Mouse (Mus musculus) 416B (cell line): ENCODE results near the gene Hilpda.
A peak's percentile ranks its signal among the peaks of the same experiment; 100 is the strongest.

Source experiments
- DNase-seq: peaks from one replicate; pipeline ENCODE4 v3.0.0; 2011; ENCODE audit warnings: low read depth

Hilpda gene

DNA sequence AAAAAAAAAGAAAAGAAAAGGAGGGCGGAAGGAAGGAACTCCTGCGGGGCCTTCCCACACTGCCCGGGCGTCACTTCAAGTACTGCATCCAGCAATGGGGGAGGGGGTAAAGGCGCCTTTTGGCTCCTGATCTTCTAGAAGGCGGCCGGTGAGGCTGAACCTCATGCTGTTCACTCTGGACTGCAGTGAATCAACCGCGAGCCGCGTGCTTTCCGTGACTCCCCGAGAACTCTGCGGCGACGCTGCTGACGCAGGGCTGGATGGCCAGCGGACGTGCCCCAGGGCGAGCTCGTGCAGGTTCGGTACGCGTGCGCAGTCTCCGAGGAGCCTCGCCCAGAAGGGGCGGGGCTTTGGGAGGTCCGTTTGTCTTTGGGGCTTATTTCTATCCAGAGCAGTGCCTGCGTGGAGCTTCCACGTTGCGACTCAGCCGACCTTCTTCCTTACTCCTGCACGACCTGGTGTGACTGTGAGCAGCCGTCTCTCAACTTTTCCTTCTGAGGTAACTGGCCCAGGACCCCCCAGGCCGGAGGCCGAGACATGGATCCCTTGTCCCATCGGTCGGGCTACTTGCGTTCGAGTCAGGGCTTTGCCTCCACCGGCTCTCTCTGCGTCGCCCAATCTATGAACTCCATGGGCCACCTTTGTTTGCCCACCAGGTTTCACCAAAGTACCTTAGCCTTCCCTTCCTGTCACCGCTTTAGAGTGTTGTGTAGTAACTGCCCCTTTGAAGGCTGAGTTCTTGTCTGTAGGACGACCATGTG is at the start of gene Hilpda:
Gene Hilpda (plus strand): TSS at position 177 of the 761 bp plus-strand sequence.
- DNase-seq: peak; percentile 98

DNA sequence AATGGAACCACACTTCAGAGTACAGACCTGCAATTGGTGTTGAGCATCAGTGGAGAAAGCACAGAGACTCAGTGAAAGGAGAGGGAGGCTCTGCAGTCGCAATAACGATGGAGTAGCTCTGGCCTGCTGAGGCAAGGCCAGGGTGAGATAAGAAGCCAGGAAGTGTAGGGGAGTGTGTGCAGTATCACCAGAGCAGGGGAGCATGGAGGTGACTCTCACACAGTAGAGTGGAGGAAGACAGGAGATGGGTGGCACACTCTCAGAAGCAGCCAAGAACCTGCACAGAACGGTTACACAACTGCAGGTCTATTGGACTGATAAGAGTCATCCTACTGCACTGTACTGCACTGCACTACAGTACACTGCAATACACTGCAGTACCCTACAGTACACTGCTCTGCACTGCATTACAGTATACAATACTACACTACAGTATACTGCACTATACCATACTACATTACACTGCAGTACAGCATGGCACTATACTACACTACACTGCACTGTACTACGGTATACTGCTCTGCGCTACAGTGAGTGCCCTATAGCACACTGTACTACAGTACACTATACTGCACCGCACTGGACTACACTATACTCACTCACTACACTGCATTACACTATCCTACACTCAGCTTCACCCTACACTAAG is 42.9 kb upstream of the Hilpda start:
- no peak for DNase-seq

- DNase-seq: no peak
Measured at GRCm38 (mm10) chr6:29230386-29230785, 41.9 kb upstream of the Hilpda start.

GRCm38 (mm10) chr6:29231799-29232198 is 40.5 kb upstream of the Hilpda start:
- DNase-seq: no peak

GRCm38 (mm10) chr6:29232321-29232720 is 40.0 kb upstream of the Hilpda start:
- DNase-seq: no peak

DNA sequence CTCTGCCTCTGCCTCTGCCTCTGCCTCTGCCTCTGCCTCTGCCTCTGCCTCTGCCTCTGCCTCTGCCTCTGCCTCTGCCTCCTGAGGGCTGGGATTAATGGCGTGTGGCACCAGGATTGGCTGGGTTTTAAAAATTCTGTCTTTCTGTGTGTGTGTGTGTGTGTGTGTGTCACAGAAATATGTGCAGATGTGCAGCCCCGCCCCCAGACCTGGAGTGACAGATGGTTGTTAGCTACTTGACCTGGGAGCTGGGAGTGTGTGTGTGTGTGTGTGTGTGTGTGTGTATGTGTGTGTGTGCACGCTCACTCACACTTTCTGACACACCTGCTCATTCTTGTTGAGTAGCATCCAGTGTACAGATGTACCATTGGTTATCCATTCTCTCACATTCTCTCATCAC is 38.6 kb upstream of the Hilpda start:
- no peak for DNase-seq

DNA sequence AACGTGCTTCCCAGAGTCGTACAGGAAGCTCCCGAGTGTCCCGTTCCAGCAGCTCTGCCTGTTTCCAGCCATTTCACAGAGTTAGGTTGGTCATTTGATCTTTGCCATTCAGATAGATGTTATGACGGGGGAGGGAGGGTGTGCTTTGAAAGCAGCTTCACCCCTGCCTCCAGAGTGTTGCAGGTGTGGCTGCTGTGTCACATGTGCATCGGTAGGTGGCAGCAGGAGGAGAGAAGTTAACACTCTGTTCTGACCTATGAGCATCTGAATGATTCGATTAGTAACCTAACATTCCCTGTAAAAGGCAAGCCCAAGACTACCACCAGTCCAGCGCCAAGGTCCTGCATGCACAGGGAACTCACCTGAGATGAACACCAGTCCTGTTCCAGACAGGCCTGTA is 38.0 kb upstream of the Hilpda start:
- DNase-seq: peak; percentile 48

DNA sequence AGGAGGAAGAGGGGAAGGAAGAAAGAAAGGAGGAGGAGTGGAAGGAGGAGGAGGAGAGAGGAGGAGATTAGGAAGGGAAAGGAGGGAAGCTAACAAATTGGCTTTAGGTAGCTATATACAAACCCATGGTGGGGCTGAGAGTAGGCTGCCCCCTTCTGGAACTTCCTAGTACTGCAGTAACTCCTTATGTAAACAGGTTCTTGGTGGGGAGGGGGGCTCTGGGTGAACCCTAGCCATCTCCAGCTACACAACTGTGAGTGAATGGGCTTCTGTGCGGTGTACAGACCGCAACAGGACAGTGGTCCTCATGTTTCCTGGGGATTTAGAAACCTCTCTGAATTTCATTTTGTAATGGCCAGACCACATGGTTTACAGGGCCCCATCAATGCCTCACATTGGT is 31.5 kb upstream of the Hilpda start:
- peak; percentile 80 for DNase-seq

- DNase-seq: peak; percentile 66
Measured at GRCm38 (mm10) chr6:29241697-29242096, 30.6 kb upstream of the Hilpda start.

GRCm38 (mm10) chr6:29242265-29242664 is 30.0 kb upstream of the Hilpda start:
- DNase-seq: peak; percentile 70

DNA sequence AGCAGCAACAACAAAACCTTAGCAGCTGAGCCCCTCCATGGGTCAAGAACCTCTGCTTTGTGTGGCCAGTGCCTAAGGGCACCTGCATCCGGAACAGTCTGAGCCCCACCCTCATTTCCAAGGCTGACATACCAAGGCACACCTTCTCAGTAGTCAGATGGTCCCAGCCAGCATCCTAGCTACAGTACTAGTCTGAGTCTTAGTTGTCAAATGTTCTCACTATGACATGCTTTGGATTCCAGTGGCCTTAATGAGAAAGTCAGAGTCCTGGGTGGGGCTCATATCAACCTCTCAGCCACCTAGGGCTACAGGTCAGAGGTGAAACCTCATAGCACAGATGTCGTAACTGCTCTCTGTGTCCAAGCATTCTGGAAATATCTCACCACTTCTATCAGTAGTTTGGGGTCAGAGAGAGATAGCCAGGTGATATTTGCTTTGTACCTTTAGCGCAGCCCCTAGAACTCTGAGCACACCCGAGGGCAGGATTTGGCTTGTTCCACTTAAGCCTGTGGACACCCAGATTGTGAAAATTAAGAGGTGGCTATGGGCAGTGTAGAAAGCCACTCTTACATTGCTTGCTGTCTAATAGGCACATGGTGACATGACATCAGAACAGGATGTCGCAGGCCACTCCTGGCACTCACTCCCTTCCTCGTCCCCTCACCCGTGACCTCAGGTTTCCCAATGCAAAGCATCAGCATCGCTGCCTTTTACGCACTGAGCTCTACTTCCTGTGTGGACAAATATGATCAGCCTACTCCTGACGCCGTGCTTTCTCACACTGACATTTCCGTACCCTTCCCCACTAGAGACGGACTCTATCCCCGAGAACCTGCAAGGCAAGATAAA is 26.8 kb upstream of the Hilpda start:
- DNase-seq: peak; percentile 77

DNA sequence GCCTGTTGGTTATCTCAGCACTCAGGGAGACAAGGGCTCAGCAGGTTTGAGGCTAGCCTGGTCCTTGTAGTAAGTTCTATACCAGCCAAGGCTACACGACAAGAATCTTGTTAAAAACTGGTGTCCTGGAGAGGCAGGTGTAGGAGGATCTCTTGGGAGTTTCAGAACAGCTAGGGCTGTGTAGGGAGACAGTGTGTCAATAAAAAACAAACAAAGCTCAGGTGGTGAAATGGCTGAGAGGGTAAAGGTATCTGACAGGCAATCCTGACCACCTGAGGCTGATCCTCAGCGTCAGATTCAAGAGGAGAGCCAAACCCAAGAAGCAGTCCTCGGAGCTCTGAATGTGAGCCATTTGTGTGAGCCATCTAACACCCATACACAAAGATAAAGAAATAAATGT is 26.1 kb upstream of the Hilpda start:
- no peak for DNase-seq

DNA sequence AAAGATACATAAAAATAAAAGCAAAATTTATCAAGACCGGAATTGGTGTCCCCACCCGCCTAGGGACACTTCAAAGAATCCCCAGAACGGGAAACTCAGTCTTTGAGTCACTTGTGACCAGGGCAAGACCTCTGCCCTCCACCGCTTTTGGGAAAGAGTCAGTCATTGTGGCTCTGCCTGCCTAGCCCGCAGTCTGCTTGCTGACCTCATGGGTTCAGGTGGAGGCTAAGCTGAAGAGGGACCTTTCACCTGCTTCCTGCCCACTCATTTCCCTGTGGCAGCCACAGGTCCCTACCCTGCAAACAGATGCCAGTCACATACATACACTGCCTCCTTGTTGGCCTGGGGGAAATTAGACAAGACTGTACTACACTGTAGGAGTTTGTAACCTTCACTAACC is 25.7 kb upstream of the Hilpda start:
- DNase-seq: peak; percentile 77

DNA sequence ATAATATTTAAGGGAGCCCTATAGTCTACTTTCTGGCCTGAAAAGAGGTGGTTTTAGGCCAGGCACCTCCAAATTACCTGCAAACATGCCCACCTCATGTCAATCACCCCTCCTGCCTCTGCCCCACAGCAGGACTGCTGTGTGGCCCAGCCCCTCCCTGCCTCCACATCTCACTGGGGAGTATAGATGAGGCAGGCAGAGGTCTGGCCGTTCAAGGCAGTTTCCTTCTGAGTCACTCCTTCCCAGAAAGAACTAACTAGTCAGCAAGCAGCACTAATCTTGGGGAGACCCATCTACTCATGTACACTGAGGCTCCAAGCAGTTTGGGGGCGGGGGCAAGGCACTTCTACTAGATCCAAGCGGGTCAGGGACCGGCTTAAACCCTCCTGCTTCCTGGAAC is 25.2 kb upstream of the Hilpda start:
- DNase-seq: peak; percentile 52

- peak; percentile 42 for DNase-seq
Measured at GRCm38 (mm10) chr6:29259418-29259817, 12.9 kb upstream of the Hilpda start.

DNA sequence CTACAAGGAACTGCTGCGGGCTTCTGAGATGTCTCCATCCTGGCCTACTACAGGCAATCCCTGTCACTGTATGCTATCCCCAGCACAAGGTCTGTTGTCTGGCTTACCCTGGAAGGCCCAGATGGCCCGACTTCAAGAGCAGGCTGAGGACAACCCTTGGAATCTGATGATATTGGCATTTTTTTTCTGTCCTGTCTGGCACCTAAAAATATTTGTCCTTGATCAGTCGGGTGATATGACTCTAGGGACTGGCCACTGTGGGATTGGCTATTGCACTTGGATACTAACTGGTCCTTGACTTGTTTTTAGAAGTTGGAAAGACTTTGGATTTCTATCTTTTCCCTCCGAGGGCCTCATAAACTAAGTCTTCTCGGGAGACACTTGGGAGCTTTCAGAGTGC is 10.5 kb upstream of the Hilpda start:
- no peak for DNase-seq

- no peak for DNase-seq
Measured at GRCm38 (mm10) chr6:29263650-29264455, 8.4 kb upstream of the Hilpda start.

GRCm38 (mm10) chr6:29264456-29264781 is 7.9 kb upstream of the Hilpda start:
- DNase-seq: no peak

GRCm38 (mm10) chr6:29266936-29267335 is 5.4 kb upstream of the Hilpda start:
- peak; percentile 21 for DNase-seq

- DNase-seq: no peak
Measured at GRCm38 (mm10) chr6:29269006-29269668, 3.2 kb upstream of the Hilpda start.

GRCm38 (mm10) chr6:29270961-29271360 is 1.3 kb upstream of the Hilpda start:
- DNase-seq: peak; percentile 78

- DNase-seq: no peak
Measured at GRCm38 (mm10) chr6:29276746-29277145, 4.5 kb downstream of the Hilpda start.
